Mouse (Mus musculus): Measurements from ENCODE around the gene Copz2.

Copz2 gene

GRCm38 (mm10) chr11:96861446-96861845 is 11.8 kb downstream of the Copz2 start:
- in situ Hi-C loops (cut with MboI, MseI) = loop anchor here (10.0 to 25.0 kb wide), 2 partner anchors 107 to 299 kb away; no protein-coding TSS in a partner anchor

- in situ Hi-C loops (cut with MboI, MseI) = loop anchor here (10.0 to 25.0 kb wide), 2 partner anchors 107 to 300 kb away; no protein-coding TSS in a partner anchor
Measured at GRCm38 (mm10) chr11:96861878-96862289, 12.2 kb downstream of the Copz2 start.

- in situ Hi-C loops (cut with MboI, MseI) = loop anchor here (10.0 to 25.0 kb wide), 2 partner anchors 108 to 300 kb away; no protein-coding TSS in a partner anchor
Measured at GRCm38 (mm10) chr11:96862534-96862933, 12.9 kb downstream of the Copz2 start.

GRCm38 (mm10) chr11:96863206-96863995 is 13.7 kb downstream of the Copz2 start:
- in situ Hi-C loops (cut with MboI, MseI) = loop anchor here (10.0 to 25.0 kb wide), 2 partner anchors 109 to 301 kb away; no protein-coding TSS in a partner anchor

GRCm38 (mm10) chr11:96867149-96867548 is 17.5 kb downstream of the Copz2 start:
- in situ Hi-C loops (cut with MboI, MseI) = loop anchor here (10.0 to 25.0 kb wide), 2 partner anchors 112 to 305 kb away; no protein-coding TSS in a partner anchor

GRCm38 (mm10) chr11:96872441-96873379 is 23.0 kb downstream of the Copz2 start:
- in situ Hi-C loops (cut with MboI, MseI) = loop anchor here (25.0 kb wide), 1 partner anchor 310 kb away; no protein-coding TSS in a partner anchor

- in situ Hi-C loops (cut with MboI, MseI) = loop anchor here (25.0 kb wide), 1 partner anchor 311 kb away; no protein-coding TSS in a partner anchor
Measured at GRCm38 (mm10) chr11:96873601-96874140, 24.0 kb downstream of the Copz2 start.

- in situ Hi-C loops (cut with MboI, MseI) = no loop called here
Measured at GRCm38 (mm10) chr11:96875270-96875669, 25.6 kb downstream of the Copz2 start.

- in situ Hi-C loops (cut with MboI, MseI) = no loop called here
Measured at GRCm38 (mm10) chr11:96875745-96876144, 26.1 kb downstream of the Copz2 start.

- in situ Hi-C loops (cut with MboI, MseI) = no loop called here
Measured at GRCm38 (mm10) chr11:96876300-96877040, 26.8 kb downstream of the Copz2 start.

- in situ Hi-C loops (cut with MboI, MseI) = no loop called here
Measured at GRCm38 (mm10) chr11:96877071-96877470, 27.4 kb downstream of the Copz2 start.

GRCm38 (mm10) chr11:96878715-96879114 is 29.0 kb downstream of the Copz2 start:
- in situ Hi-C loops (cut with MboI, MseI) = no loop called here

GRCm38 (mm10) chr11:96879359-96879758 is 29.7 kb downstream of the Copz2 start:
- in situ Hi-C loops (cut with MboI, MseI) = no loop called here

- in situ Hi-C loops (cut with MboI, MseI) = no loop called here
Measured at GRCm38 (mm10) chr11:96880296-96880695, 30.6 kb downstream of the Copz2 start.

GRCm38 (mm10) chr11:96885901-96886340 is 36.3 kb downstream of the Copz2 start:
- in situ Hi-C loops (cut with MboI, MseI) = no loop called here

GRCm38 (mm10) chr11:96886942-96887546 is 37.4 kb downstream of the Copz2 start:
- in situ Hi-C loops (cut with MboI, MseI) = no loop called here

- in situ Hi-C loops (cut with MboI, MseI) = no loop called here
Measured at GRCm38 (mm10) chr11:96891784-96892527, 42.3 kb downstream of the Copz2 start.

GRCm38 (mm10) chr11:96893203-96893842 is 43.7 kb downstream of the Copz2 start:
- in situ Hi-C loops (cut with MboI, MseI) = no loop called here

GRCm38 (mm10) chr11:96895886-96896285 is 46.2 kb downstream of the Copz2 start:
- in situ Hi-C loops (cut with MboI, MseI) = no loop called here
